Mouse (Mus musculus) heart, adult 2 months (tissue): ENCODE measurements at regions not wholly inside any gene's neighbourhood (a gene's known extent, or its start where the extent isn't known, plus 50 kb on each side); places are given as distances from the start of the nearest gene placed in this dataset.
A peak's percentile ranks its signal among the peaks of the same experiment; 100 is the strongest.

Experiments used
- CTCF ChIP-seq: fragments of 200-600 bp; IDR thresholded peaks from 2 replicates; pipeline ENCODE4 v1.8.1; 2022; ENCODE audit warnings: antibody characterized with exemption, mild to moderate bottlenecking, moderate library complexity
- EP300 ChIP-seq: fragments of 200-500 bp; IDR thresholded peaks from 2 replicates; pipeline ENCODE4 v1.6.1; 2011; ENCODE audit warnings: low read depth, low read length, control low read depth; ENCODE audit not compliant: insufficient read depth

DNA sequence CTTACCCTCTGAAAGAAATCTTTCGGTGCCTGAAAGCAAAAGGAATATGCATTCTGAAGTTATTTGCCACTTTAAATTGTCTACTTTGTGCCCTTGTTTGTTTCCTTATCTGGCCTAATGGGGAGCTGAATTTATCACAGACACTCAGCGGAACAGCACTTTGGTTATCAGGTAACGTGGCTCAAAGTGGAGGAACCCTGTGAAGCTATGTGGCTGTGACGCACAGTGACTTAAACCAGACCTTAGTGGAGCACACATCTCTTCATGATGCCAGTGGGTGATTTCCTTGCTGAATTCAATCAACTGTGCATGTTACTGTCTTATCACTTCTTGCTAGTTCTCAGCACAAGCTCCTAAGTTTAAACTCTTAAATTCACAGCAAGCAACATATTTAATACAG, 103.1 kb downstream of the Gm10604 start:
- TF ChIP-seq CTCF (no peak), EP300 (0 out of 2 replicates have a peak, but pooled peaks have one; percentile 26)
